Mouse (Mus musculus) right cerebral cortex, adult 2 months (tissue): ENCODE data around the gene Cypt14.
"Not testable (repeated sequence)": the region's sequence is repeated elsewhere in the genome, so short reads cannot be mapped to it uniquely, and the experiment has no call there.

ENCODE experiments used
- DNase-seq, 2 experiments: peaks; one replicate each; pipeline ENCODE4 v3.0.0; 2021 to 2022; ENCODE audit warnings: low spot score in 2 of 2

The Cypt14 gene

DNA sequence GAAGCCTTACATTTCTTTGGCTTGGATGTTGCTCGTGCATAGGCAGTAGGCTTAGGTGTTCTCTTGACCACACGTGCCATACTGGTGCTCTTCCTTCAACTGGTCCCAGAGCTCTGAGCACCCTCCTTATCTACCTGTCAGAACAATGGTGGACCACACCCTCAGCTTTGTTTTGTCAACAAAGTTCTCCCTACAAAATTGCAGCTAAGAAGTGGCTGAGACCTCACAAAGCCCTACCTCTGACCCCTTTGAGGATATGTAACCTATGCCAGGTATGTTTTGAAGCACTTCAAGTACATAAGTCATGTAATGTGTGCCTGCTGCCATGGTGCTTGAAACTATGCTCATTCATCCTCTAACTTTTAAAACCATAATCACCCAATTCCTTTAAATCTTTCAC lies at the start of gene Cypt14:
Cypt14 (minus strand) TSS at position 101 of the 400 bp plus-strand sequence.
- DNase-seq: not testable (repeated sequence)
